Mouse (Mus musculus) cerebellum, adult 2 months (tissue): ENCODE measurements around the gene Gprc5c.

Source experiments
- CTCF ChIP-seq: fragments of 200-500 bp; IDR thresholded peaks from 2 replicates; pipeline ENCODE4 v1.5.1; 2011; ENCODE audit warnings: low read depth, mild to moderate bottlenecking, control low read depth, low read length, moderate library complexity, borderline replicate concordance; ENCODE audit not compliant: insufficient read depth
- POLR2A ChIP-seq: fragments of 200-500 bp; IDR thresholded peaks from 2 replicates; pipeline ENCODE4 v1.6.1; 2011; ENCODE audit warnings: low read length, control low read depth, borderline replicate concordance; ENCODE audit not compliant: insufficient read depth

DNA sequence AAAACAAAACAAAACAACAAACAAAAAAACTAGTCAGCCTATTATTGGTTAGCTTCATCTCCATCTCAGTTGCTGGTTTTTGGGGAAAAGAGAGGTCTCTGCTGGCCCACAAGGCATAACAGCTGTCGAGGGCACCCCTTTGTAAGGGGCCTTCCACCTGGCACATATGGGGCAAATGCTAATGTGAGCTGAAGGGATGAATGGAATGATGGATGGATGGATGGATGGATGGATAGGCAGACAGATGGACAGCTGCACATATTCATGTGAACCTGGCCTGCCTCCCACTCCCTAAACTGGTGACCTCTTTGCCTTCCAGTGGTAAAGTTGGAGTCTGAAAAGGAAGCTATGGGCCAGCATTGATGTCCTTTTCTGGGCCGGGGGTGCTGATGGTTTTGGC lies 43.9 kb upstream of the Gprc5c start:
- TF ChIP-seq CTCF (no peak), POLR2A (no peak)
